Mouse (Mus musculus): ENCODE data around the gene Arid3c.

The Arid3c gene

DNA sequence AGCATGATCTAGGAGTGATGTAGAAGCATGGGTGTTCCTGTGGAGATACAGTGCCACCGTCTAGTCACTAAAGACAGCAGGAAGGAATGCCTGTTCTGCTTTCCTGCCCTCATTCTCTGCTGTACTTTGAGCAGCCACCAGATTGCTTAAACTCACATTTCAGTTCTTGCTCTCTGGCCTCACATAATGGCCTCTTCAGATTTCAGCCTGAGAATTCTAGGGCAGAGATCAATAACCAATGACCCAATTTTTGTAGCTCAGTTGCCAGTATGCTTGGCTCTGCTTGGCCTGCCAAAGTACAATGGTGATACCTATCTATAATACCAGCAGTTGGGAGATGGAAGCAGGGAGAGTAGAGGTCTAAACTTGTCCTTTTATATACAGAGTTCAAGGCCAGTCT is 14.1 kb upstream of the Arid3c start:
- DNase-seq (ENCODE audit: low spot score) = no peak

- DNase-seq (ENCODE audit: low spot score) = no peak
Measured at GRCm38 (mm10) chr4:41744131-41744530, 13.2 kb upstream of the Arid3c start.

DNA sequence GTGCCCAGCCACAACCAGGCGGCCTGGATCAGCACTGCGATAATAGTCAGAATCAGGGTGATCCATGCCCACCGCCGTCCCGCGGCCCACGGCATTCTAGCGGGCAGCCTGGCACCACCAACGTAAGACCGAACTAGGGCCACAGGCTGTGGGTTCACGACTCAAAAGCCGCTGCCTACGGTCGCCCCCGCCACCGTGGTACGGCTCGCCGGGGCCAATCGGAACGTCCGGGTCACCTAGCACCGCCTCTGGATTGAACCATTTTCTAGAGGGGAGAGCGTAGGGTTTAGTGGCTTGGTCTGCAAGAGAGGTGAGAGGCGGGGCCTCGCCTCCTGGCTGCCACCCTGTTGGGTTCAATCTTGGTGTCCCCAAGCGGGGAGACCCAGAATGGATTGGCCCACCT is 10.2 kb upstream of the Arid3c start:
- DNase-seq (ENCODE audit: low spot score) = peak; percentile 82

GRCm38 (mm10) chr4:41740380-41741157 is 9.6 kb upstream of the Arid3c start:
- DNase-seq (ENCODE audit: low spot score) = no peak

DNA sequence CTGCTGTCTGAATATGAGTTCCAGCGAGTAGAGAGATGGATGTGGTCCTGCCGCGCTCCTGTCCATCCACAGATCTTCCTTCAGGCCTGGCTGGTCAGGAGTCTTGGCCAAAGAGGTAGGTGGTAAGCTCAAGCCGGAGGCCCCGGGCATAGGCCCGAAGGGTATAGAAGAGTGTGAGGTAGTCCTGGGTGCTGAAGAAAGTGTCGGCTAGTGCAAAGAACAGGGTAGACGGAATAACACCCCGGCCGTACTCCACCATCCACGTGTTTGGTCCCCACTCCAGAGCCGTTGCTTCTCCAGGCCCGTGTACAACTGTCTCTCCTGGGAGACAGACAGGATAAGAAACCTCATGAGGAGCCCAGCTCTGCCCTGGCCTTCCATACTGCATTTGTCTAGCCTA is 8.3 kb upstream of the Arid3c start:
- DNase-seq (ENCODE audit: low spot score) = no peak

DNA sequence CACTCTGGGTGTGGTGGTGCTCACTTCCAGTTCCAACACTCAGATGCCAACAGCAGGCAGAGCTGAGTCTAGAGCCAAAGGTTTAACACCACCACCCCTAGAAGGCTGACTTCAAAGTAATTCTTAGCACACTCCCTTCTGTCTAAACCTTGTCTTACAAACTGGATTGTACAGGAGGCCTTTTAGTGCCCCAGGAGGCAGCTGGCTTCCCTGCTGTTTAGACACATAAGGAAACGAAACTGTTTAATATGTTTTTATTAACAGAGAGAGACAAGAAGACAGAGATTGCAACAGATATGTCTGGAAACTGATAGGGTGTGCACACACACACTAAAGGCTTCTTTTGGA is 7.3 kb upstream of the Arid3c start:
- no peak for DNase-seq (ENCODE audit: low spot score)

GRCm38 (mm10) chr4:41737602-41738255 is 6.8 kb upstream of the Arid3c start:
- peak; percentile 78 for DNase-seq (ENCODE audit: low spot score)

- no peak for DNase-seq (ENCODE audit: low spot score)
Measured at GRCm38 (mm10) chr4:41726826-41727621, 3.9 kb downstream of the Arid3c start.

DNA sequence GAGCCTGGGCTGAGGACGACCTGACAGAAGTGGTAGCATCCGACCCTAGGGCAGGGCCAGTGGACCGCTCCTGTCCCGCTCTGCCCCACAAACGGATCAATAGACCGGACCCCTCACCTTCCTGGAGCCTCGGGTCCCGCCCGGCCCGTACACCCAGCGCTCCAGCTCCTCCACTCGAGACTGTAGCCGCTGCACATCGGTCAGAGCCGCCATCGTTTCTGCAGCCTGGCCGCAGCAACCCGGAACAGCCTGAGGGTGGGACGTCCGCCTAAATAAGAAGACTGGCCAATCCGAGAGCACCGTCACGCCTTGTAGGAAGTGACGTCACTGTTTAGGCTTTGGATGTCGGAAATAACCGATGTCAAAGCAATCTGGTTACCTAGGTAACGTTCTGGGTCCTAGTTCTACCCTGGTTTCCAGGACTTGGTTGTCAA is 8.0 kb downstream of the Arid3c start, which contains the start of gene Dctn3:
Dctn3 (minus strand) TSS at position 253 of the 434 bp plus-strand sequence.
- peak; percentile 93 for DNase-seq (ENCODE audit: low spot score)

GRCm38 (mm10) chr4:41716834-41717233 is 14.1 kb downstream of the Arid3c start:
- DNase-seq (ENCODE audit: low spot score) = no peak

DNA sequence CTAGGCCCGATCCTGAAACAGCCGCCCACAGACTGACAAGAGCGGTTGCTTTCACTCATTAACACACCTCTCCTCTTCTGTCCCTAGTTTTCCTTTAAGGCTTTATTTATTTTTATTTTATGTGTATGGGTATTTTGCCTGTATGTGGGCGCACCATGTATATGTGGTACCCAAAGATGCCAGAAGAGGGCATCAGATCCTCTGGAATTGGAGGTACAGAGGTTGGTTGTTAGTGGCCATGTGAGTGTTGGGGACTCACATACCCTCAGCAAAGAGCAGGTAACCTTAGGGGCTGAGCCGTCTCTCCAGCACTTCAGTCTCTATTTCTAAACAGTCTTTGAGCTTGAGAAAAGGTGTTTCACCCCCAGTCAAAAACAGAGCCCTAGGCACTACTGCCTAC is 15.3 kb downstream of the Arid3c start:
- DNase-seq (ENCODE audit: low spot score) = no peak

- no peak for DNase-seq (ENCODE audit: low spot score)
Measured at GRCm38 (mm10) chr4:41715082-41715481, 15.9 kb downstream of the Arid3c start.

DNA sequence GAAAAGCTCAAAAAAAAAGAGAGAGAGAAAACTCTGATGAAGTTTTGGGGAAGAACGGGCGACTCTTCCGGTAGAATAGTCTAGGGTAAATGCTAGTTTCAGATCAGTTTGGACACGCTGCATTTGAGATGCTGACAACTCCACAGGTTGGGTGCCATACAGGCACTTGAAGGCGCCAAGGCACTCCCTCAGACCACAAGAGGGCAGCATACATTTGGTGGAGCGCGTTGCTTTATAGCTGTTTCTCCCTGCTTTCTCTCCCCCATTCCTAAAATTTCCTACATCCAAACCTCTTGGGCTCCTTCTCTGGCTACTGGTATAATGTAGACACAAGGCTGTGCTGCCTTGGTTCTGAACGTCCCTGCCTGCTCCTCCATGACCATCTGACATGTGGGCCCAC is 16.7 kb downstream of the Arid3c start:
- DNase-seq (ENCODE audit: low spot score) = peak; percentile 64

- DNase-seq (ENCODE audit: low spot score) = peak; percentile 65
Measured at GRCm38 (mm10) chr4:41713197-41714067, 17.5 kb downstream of the Arid3c start, which contains the start of gene Rpp25l. Gene Rpp25l (minus strand): TSS chr4:41713534.

GRCm38 (mm10) chr4:41712421-41713196 is 18.3 kb downstream of the Arid3c start:
- no peak for DNase-seq (ENCODE audit: low spot score)

DNA sequence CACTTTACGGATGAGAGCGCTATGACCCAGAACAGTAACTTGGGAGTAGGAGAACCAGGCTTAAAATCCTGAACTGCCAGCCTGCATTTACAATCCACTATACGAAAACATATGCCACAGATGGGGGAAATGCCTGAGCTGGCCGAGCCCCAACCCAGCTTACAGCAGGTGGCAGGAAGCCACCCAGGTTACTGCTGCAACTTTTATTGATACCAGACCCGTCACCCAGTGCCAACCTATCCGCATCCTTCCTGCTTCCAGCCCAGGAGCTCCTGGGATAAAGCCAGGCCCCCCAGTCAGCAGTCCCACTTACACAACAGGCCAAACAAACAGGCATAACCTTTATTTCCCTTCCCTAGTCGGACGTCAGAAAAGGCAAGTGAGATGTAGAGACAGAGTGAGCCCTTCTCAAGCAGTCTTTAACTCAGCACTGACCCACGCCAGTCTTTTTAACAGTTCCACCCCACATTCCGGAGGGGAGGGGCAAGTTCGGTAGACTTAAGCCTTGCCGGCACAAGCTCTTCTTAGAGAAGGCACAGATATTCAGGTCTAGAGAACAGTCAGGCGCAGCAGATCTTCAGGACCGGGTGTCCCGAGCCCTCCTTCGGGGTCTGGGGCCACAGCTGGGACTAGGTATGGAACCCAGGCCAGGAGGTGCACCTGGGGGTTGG is 19.1 kb downstream of the Arid3c start:
- DNase-seq (ENCODE audit: low spot score) = no peak

- no peak for DNase-seq (ENCODE audit: low spot score)
Measured at GRCm38 (mm10) chr4:41710229-41710628, 20.7 kb downstream of the Arid3c start.

DNA sequence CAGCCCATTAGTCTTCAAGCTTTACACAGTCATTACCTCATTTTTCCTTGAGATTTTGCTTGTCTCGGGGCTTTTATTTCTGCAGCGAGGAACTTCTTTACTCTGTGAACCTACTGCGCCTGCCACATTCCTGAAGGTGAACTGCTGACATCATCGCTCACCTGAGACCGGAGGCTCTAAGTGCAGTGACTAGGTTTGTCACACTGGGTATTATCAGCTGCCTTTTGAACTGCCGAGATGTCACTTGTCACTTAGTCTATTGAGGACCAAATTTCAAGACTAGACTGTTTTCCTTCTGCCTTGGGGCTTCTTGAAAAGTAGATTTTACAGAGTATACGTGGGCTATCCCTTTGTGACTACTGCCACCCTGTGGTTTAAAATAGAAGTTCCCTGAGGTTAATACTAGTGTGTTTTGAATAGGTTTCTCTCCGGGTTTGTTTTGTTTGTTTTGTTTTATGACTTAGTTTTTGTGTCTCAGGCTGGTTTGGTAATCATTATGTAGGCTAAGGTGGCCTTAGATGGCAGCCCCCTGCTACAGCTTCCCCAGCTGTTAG is 22.7 kb downstream of the Arid3c start:
- peak; percentile 83 for DNase-seq (ENCODE audit: low spot score)

DNA sequence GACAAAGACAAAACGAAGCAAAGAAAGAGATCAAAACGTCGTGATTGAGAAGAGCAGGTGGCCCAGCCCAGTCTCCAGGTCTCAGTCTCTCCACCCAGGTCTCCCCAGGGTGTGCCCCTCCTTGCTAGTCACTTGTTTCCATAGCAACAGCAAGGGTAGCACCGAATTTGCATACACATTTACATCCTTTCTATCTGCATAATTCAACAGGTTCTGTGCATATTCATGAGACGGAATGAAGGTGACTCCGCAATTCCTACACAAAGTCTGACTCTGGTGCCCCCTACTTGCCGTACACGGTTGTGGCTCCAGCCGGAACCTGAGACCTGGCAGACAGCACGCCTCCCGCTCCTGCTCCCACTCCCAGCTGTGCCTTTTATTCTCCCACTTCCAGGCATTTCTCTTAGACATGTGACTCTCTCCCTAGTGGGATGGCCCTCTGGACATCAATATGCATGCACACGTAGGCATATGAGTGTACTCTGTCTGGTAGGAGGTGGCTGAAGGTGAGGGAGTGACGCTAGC is 23.9 kb downstream of the Arid3c start:
- DNase-seq (ENCODE audit: low spot score) = no peak

Data from layer of hippocampus, adult 9-10 months (tissue).